Mouse (Mus musculus) right cerebral cortex, adult 2 months (tissue): ENCODE results near the gene Rin3.

ENCODE experiments used
- DNase-seq, 2 experiments: peaks; one replicate each; pipeline ENCODE4 v3.0.0; 2021 to 2022; ENCODE audit warnings: low spot score in 2 of 2

Rin3 gene

GRCm38 (mm10) chr12:102280867-102281503 is 1.9 kb upstream of the Rin3 start:
- no peak for DNase-seq

- DNase-seq: no peak
Measured at GRCm38 (mm10) chr12:102282126-102282525, 722 bp upstream of the Rin3 start.

GRCm38 (mm10) chr12:102283483-102284266 is 827 bp downstream of the Rin3 start:
- no peak for DNase-seq

GRCm38 (mm10) chr12:102284267-102284610 is 1.4 kb downstream of the Rin3 start:
- DNase-seq: no peak

GRCm38 (mm10) chr12:102284618-102285159 is 1.8 kb downstream of the Rin3 start:
- no peak for DNase-seq

GRCm38 (mm10) chr12:102285318-102285717 is 2.5 kb downstream of the Rin3 start:
- DNase-seq: no peak

- DNase-seq: no peak
Measured at GRCm38 (mm10) chr12:102285779-102286178, 2.9 kb downstream of the Rin3 start.

GRCm38 (mm10) chr12:102286681-102287414 is 4.0 kb downstream of the Rin3 start:
- peak; percentile 50 to 57 for DNase-seq

- DNase-seq: no peak
Measured at GRCm38 (mm10) chr12:102287904-102288602, 5.2 kb downstream of the Rin3 start.

- no peak for DNase-seq
Measured at GRCm38 (mm10) chr12:102288846-102289245, 6.0 kb downstream of the Rin3 start.

- no peak for DNase-seq
Measured at GRCm38 (mm10) chr12:102289568-102289967, 6.7 kb downstream of the Rin3 start.

GRCm38 (mm10) chr12:102290662-102291061 is 7.8 kb downstream of the Rin3 start:
- DNase-seq: no peak

- DNase-seq: no peak
Measured at GRCm38 (mm10) chr12:102291686-102292085, 8.8 kb downstream of the Rin3 start.

GRCm38 (mm10) chr12:102292501-102293215 is 9.8 kb downstream of the Rin3 start:
- no peak for DNase-seq

- no peak for DNase-seq
Measured at GRCm38 (mm10) chr12:102294634-102295033, 11.8 kb downstream of the Rin3 start.

GRCm38 (mm10) chr12:102295230-102295629 is 12.4 kb downstream of the Rin3 start:
- no peak for DNase-seq

GRCm38 (mm10) chr12:102295662-102296061 is 12.8 kb downstream of the Rin3 start:
- DNase-seq: no peak

- no peak for DNase-seq
Measured at GRCm38 (mm10) chr12:102296361-102296760, 13.5 kb downstream of the Rin3 start.

GRCm38 (mm10) chr12:102296967-102297366 is 14.1 kb downstream of the Rin3 start:
- DNase-seq: no peak

GRCm38 (mm10) chr12:102299209-102299608 is 16.4 kb downstream of the Rin3 start:
- no peak for DNase-seq

GRCm38 (mm10) chr12:102301585-102301984 is 18.7 kb downstream of the Rin3 start:
- no peak for DNase-seq
